Mouse (Mus musculus): ENCODE data around the gene Zranb3.
"Not testable (repeated sequence)": the region's sequence is repeated elsewhere in the genome, so short reads cannot be mapped to it uniquely, and the experiment has no call there.

Gene Zranb3

GRCm38 (mm10) chr1:128102641-128103461, at the start of gene Zranb3, which contains the start of gene R3hdm1:
Gene Zranb3 (minus strand): TSS chr1:128103047.
Gene R3hdm1 (plus strand): TSS chr1:128103301.
- CTCF ChIA-PET: no interaction called here

- CTCF ChIA-PET: no interaction called here
Measured at GRCm38 (mm10) chr1:128141737-128142136, 38.9 kb upstream of the Zranb3 start.

- CTCF ChIA-PET: no interaction called here
Measured at GRCm38 (mm10) chr1:128141039-128141438, 38.2 kb upstream of the Zranb3 start.

DNA sequence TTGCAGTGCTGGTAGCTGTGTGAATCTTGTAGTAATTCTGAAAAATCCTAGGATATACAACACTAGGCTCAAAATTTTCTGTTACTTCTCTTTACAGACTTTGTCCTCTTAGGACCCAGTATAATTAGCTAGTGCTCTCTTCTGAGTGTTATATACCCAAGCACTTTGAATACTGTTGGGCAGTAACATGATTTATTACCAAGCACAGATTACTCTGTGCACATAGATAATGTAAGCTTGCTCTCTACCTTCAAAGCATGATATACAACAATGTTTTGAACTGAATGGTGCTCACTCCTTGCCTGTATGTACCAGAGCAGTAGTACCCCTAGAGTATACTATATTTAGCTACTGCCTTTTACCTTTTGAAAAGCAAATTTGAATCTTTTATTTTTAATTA, 33.4 kb upstream of the Zranb3 start:
- CTCF ChIA-PET: not testable (repeated sequence)

- CTCF ChIA-PET: interaction anchor here (0.6 kb wide), 1 partner anchor 346 kb away, joined by 3 read pairs; no protein-coding TSS in a partner anchor
Measured at GRCm38 (mm10) chr1:128120913-128121627, 18.2 kb upstream of the Zranb3 start.

- CTCF ChIA-PET: no interaction called here
Measured at GRCm38 (mm10) chr1:128103520-128104088, 757 bp upstream of the Zranb3 start.

GRCm38 (mm10) chr1:128102251-128102640, 601 bp downstream of the Zranb3 start:
- CTCF ChIA-PET: interaction anchor here (0.6 kb wide), 1 partner anchor 578 kb away, joined by 3 read pairs; no protein-coding TSS in a partner anchor

DNA sequence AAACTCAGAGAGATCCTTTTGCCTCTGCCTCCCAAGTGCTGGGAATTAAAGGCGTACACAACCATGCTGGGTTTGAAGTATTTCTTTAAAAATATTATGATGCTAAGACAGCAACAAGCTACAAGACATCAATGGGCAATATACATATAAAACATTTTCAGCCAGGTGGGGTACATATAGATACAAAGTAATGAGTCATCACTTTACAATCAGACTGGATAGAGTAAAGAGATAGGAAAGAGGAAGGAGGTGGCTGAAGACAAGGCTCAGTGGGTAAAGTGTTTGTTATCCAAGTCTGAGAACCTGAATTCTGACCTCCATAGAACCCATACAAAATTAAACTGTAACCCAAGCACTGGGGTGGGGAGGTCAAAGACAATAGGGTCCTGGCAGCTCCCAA, 4.5 kb downstream of the Zranb3 start:
- CTCF ChIA-PET: no interaction called here

- CTCF ChIA-PET: interaction anchor here (0.6 kb wide), 1 partner anchor 84 kb away, joined by 7 read pairs; no protein-coding TSS in a partner anchor
Measured at GRCm38 (mm10) chr1:128094686-128095085, 8.2 kb downstream of the Zranb3 start.

GRCm38 (mm10) chr1:128082800-128083199, 20.0 kb downstream of the Zranb3 start:
- CTCF ChIA-PET: no interaction called here

DNA sequence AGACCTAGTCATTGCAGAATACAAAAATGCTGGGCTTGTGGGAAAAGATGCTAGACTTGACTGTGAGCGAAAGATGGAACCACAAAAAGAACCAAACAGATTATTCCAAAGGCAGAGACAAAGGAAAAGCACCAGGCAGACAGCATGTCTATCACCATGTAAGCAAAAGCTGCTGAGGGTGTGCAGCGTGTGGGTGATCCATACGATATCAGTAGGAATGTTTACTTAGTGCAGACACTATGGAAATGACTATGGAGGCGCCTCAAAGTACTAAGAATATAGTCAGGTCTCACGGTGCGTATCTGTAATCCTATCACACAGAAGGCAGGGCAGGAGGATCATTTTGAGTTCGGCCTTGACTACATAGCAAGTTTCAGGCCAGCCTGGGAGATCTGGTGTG, 21.0 kb downstream of the Zranb3 start:
- CTCF ChIA-PET: no interaction called here

DNA sequence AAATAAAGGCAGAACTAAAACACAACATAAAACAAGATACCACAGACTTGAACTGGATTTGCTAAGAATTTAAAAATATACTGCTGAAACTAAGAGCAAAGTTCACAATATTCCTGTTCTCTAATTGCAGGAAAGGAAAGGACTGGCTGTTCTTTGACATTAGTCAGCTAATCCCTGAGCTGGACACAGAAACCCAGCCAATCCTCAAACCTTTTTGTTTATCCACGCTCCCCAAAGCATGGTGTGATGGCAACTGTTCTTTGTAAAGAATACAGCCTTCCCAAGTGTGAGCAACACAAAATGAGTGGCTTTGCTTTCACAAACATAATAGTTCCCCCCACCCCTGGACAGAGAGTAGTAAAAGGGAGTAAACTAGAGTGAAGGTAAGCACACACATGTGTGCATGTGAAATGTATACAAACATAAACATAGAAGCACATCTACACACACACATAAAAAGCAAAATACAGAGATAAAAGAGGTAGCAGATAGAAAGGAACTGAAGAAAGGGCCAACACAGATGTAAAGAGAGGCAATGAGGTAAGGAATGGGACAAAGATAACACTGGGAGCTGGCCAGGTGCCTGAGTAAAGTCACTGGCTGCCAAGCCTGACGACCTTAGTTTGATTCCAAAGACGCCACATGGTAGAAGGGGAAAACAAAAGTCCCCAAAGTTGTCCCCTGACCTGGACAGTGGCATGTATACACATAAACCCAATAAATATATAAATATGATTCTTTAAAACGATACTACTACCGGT, 21.7 kb downstream of the Zranb3 start:
- CTCF ChIA-PET: no interaction called here

DNA sequence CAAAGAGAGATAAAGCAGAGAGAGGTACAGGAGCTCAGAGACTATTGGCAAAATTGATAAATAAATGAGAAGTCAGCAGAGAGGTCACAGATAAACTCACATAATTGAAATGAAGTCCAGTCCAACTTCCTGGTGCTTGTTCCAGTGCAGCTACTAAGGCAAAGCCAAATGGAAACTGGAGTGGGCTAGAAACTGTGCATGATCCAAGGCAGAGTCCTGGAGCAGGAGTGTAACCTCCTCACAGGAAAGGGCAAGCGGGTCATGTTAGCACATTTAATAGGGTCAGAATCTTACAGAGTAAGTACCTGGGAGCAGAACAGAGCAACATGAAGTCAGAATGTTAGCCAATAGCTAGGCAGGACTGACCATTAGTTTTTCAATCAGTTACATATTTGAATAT, 24.2 kb downstream of the Zranb3 start:
- CTCF ChIA-PET: no interaction called here

- CTCF ChIA-PET: no interaction called here
Measured at GRCm38 (mm10) chr1:128077788-128078187, 25.1 kb downstream of the Zranb3 start.

- CTCF ChIA-PET: no interaction called here
Measured at GRCm38 (mm10) chr1:128076791-128077479, 25.9 kb downstream of the Zranb3 start.

DNA sequence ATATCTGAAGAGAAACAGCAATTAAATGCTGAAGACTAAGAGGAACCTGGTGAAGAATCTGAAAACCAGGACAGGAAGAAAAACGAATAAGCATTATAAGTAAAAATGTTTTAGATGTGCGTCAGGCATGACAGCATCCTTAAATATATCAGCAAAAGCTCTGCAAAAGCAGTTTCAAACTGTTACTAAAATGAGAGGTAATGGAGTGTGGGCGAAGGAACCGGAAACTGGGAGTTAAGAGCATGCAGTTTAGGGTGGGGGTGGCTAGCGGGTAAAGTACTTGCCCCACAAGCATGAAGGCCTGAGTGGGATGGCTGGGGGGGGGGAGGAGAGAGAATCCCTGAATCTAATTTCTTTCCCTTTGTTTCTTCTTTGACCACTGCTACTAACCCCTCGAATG, 29.8 kb downstream of the Zranb3 start:
- CTCF ChIA-PET: interaction anchor here (0.7 kb wide), 1 partner anchor 35 kb away, joined by 8 read pairs; no protein-coding TSS in a partner anchor

DNA sequence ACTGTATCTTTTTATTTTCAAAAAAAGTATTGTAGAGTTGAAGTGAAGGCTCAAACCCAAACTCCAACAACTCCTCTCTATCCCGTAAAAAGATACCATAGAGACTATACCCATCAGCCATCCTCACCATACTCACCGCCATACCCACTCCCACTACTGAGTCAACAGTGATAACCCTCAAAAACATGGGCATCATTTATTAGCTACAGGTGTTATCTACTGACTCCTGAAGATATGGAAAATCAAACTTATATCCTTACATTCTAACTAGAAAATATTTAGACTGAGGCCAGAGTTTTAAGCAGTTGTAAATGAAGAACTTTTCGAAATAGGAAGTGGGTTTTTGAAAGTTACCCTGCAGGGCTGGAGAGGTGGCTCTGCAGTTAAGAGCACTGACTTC, 32.8 kb downstream of the Zranb3 start:
- CTCF ChIA-PET: no interaction called here

DNA sequence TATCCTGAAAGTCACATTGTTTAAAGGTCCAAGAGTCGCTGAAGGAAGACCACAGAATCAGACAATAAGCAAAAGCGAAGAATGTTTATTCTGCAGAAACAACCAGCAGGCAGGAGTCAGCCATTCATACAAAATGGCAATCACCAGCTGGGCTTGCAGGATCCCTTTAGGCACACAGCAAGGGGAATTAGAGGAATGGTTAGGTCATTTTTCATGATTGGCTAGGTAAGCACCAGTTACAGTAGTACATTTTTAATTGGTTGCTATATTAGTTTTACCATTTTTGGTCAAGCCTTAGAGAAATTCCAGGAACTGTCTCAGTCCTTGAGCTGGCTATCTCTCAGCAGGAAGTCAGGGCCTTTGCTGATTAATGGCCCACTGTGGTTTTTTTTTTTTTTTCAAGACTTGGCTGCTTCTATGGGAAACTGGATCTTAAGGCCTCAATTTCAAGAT, 33.9 kb downstream of the Zranb3 start:
- CTCF ChIA-PET: no interaction called here

DNA sequence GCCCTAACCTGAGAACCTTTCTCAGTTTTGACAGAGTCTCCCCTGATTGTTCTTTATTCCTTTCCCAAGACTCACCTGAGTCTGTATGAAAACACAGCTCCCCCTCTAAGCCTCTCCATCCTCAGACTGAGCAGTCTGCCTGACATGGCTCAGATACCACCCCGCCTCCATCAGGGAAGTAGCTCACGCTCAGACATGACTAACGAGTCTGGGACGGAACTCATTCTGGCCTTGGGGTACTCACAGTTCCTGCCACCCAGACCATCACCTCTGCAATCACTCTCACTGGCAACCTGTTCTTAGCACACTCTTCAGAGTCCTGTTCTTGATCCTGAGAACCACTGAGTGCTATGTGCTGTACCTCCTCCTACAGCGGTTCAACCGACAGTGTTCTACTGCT, 38.1 kb downstream of the Zranb3 start:
- CTCF ChIA-PET: no interaction called here

DNA sequence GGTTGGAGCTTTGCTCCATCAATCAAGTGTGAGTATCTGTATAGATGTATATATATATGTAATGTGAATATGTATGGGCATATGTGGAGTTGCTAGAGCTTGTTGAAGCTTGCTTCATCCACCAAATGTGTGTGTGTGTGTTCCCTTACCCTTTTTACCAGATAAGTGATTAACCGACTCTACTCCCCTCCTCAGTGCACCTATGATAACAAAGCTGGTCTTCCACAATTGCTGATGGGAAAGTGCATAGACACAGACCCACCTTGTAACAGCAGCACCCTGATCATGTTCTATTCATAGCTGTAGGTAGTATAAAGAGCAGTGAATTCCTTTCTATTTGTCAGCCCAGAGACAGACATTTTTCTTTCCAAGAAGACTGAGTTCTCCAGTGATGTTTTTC, 40.7 kb downstream of the Zranb3 start:
- CTCF ChIA-PET: no interaction called here

- CTCF ChIA-PET: no interaction called here
Measured at GRCm38 (mm10) chr1:128061401-128061800, 41.4 kb downstream of the Zranb3 start.

Data from spleen, embryonic (tissue).